Mouse (Mus musculus): ENCODE measurements around the gene Setdb1. TPM values are rescaled to one million over a fixed set of nuclear protein-coding genes. Genes with fewer than 3 reads are reported as not detected.

The Setdb1 gene
- total and polyA plus RNA-seq, 3 experiments, result 101 to 116 TPM; not detected in 1

GRCm38 (mm10) chr3:95296103-95296469 is 60.9 kb downstream of the Setdb1 start (continued):
- TF ChIP-seq MYB (IDR thresholded peaks at IDR 0.05; ENCODE audit: low read depth, low read length), result no peak
- no peak for TF ChIP-seq CHD1 (IDR thresholded peaks at IDR 0.05; ENCODE audit: low read depth, low read length)
- no peak for TF ChIP-seq ELF1 (IDR thresholded peaks at IDR 0.05; ENCODE audit: low read depth, low read length)
- no peak for TF ChIP-seq MAX (IDR thresholded peaks at IDR 0.05; ENCODE audit: low read length)
- no peak for TF ChIP-seq UBTF (IDR thresholded peaks at IDR 0.05; ENCODE audit: borderline replicate concordance, insufficient read depth, low read depth, low read length)
- no peak for TF ChIP-seq TAL1 (IDR thresholded peaks at IDR 0.05; ENCODE audit: low read length)
- TF ChIP-seq ZKSCAN1 (IDR thresholded peaks at IDR 0.05; ENCODE audit: low read depth, low read length), result no peak
- TF ChIP-seq CTCF (IDR thresholded peaks at IDR 0.05 in 2 of 3, conservative IDR thresholded peaks at IDR 0.05 in 1 of 3; ENCODE audit: control insufficient read depth in 1 of 3, insufficient read depth in 1 of 3, low read depth in 2 of 3, low read length in 3 of 3, poor library complexity in 1 of 3, severe bottlenecking in 1 of 3), result peak in 2 of 3 experiments; percentile 93 to 95; a peak in 4 of 6 replicates
- TF ChIP-seq EP300 (IDR thresholded peaks at IDR 0.05; ENCODE audit: low read depth in 1 of 2, low read length in 2 of 2), result no peak
- no peak for TF ChIP-seq POLR2AphosphoS5 (IDR thresholded peaks at IDR 0.05; ENCODE audit: borderline replicate concordance, low read depth, low read length)
- TF ChIP-seq RCOR1 (IDR thresholded peaks at IDR 0.05; ENCODE audit: low read depth, low read length), result no peak
- no peak for TF ChIP-seq MXI1 (IDR thresholded peaks at IDR 0.05; ENCODE audit: low read depth, low read length)
- no peak for TF ChIP-seq GATA1 (IDR thresholded peaks at IDR 0.05; ENCODE audit: low read depth, low read length)
- no peak for TF ChIP-seq NELFE (IDR thresholded peaks at IDR 0.05; ENCODE audit: low read depth, low read length)
- TF ChIP-seq JUND (IDR thresholded peaks at IDR 0.05; ENCODE audit: low read depth, low read length), result no peak
- TF ChIP-seq TCF12 (IDR thresholded peaks at IDR 0.05; ENCODE audit: low read depth, low read length), result no peak
- peak; percentile 58 for TF ChIP-seq ZC3H11A (IDR thresholded peaks at IDR 0.05; ENCODE audit: low read depth, low read length)
- TF ChIP-seq GABPA (IDR thresholded peaks at IDR 0.05; ENCODE audit: low read depth, low read length), result no peak
- TF ChIP-seq ETS1 (IDR thresholded peaks at IDR 0.05; ENCODE audit: low read depth, low read length), result no peak
- TF ChIP-seq POLR2AphosphoS2 (IDR thresholded peaks at IDR 0.05; ENCODE audit: low read length), result no peak
- no peak for TF ChIP-seq USF1 (IDR thresholded peaks at IDR 0.05; ENCODE audit: low read depth, low read length)
- no peak for TF ChIP-seq ZMIZ1 (IDR thresholded peaks at IDR 0.05; ENCODE audit: low read depth, low read length)
- 0 out of 2 replicates have a peak, but pooled peaks have one; percentile 24 for TF ChIP-seq HCFC1 (IDR thresholded peaks at IDR 0.05; ENCODE audit: low read depth, low read length)
- no peak for TF ChIP-seq MAZ (IDR thresholded peaks at IDR 0.05; ENCODE audit: low read depth, low read length)
- peak; percentile 82 for TF ChIP-seq SMC3 (IDR thresholded peaks at IDR 0.05; ENCODE audit: low read depth, low read length)
